Mouse (Mus musculus): ENCODE measurements around the gene Kif26a. TPM values are rescaled to one million over a fixed set of nuclear protein-coding genes. Genes with fewer than 3 reads are reported as not detected.

Gene Kif26a
- polyA plus RNA-seq, 1 experiment from 2014 or later, result 0.89 TPM

GRCm38 (mm10) chr12:112215545-112215944, 69.5 kb downstream of the Kif26a start:
- 88% methylated on average over 7 of the region's 7 CpGs for WGBS
- H3K36me3 ChIP-seq (ENCODE audit: control insufficient read depth, insufficient read depth), result no peaks in the 10 kb centered on the region
- no peak for ATAC-seq

DNA sequence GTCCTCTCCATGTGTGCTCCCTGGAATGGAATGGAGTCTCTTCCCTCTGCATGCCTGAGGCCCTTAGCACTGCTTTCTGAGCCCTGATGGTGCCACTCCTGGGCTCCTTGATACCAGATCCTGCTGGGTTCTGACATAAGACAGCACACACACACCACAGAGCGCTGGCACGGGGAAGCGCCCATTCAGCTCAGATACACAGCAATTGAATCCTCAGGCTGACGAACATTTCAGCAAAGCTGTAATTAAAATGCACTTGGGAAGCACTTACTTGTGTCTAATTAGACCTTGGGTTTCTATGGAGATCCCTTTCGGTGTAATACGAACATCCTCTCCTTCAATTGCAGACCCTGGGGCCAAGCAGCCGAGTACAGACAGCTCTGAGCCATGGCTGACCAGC, 71.0 kb downstream of the Kif26a start:
- Histone ChIP-seq H3K4me1 (replicated peaks; ENCODE audit: control insufficient read depth, insufficient read depth, low read length) (no peaks in the 10 kb centered on the region), H3K4me3 (ENCODE audit: low read depth, low read length) (no peak overlapping the region), H3K9me3 (ENCODE audit: control insufficient read depth) (no peaks in the 10 kb centered on the region), H3K27ac (ENCODE audit: low read depth, low read length) (no peak overlapping the region), H3K4me2 (replicated peaks; ENCODE audit: low read depth) (no peak overlapping the region), H3K36me3 (ENCODE audit: control insufficient read depth, insufficient read depth) (no peaks in the 10 kb centered on the region), H3K9ac (ENCODE audit: low read depth, low read length) (no peak overlapping the region), H3K27me3 (replicated peaks; ENCODE audit: control insufficient read depth, insufficient read depth, low read length) (no peaks in the 10 kb centered on the region)
- WGBS, result 84% methylated on average over 7 of the region's 7 CpGs
- TF ChIP-seq CTCF (IDR thresholded peaks at IDR 0.05; ENCODE audit: low read depth), result no peak
- ATAC-seq, result no peak

More at GRCm38 (mm10) chr12:112215545-112215944, 69.5 kb downstream of the Kif26a start:
- Histone ChIP-seq H3K4me3 (ENCODE audit: low read depth, low read length) (no peak overlapping the region), H3K9ac (ENCODE audit: low read depth, low read length) (no peak overlapping the region), H3K9me3 (ENCODE audit: control insufficient read depth) (no peaks in the 10 kb centered on the region), H3K27ac (ENCODE audit: low read depth, low read length) (no peak overlapping the region), H3K27me3 (replicated peaks; ENCODE audit: control insufficient read depth, insufficient read depth, low read length) (no peaks in the 10 kb centered on the region), H3K4me2 (replicated peaks; ENCODE audit: low read depth) (no peak overlapping the region), H3K4me1 (replicated peaks; ENCODE audit: control insufficient read depth, insufficient read depth, low read length) (no peaks in the 10 kb centered on the region)
- no peak for TF ChIP-seq CTCF (IDR thresholded peaks at IDR 0.05; ENCODE audit: low read depth)

DNA sequence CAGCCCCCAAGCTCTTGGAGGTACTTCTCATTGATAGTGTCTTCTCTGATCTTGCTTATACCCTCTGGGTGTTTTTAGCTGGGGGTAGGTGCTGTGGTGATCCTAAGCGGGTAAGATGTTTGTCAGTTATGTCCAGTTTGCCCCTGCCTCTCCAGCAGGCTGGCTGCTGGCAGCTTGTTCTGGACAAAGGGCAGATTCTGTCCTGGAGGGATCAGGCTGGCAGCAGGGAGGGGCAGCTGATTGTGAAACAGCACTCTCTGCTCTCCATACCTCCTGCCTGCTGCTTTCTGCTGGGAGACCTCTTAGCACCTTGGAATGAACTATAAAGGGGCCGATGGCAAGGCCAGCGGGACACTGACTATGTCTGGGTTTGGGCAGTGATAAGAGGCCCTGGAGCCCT, 71.7 kb downstream of the Kif26a start:
- H3K4me3 ChIP-seq (ENCODE audit: low read depth, low read length), result no peak overlapping the region
- H3K4me1 ChIP-seq (replicated peaks; ENCODE audit: control insufficient read depth, insufficient read depth, low read length), result no peaks in the 10 kb centered on the region
- WGBS, result 29% methylated on average over 3 of the region's 3 CpGs
- ATAC-seq, result no peak
- no peak overlapping the region for H3K27ac ChIP-seq (ENCODE audit: low read depth, low read length)
- H3K9ac ChIP-seq (ENCODE audit: low read depth, low read length), result no peak overlapping the region
- H3K27me3 ChIP-seq (replicated peaks; ENCODE audit: control insufficient read depth, insufficient read depth, low read length), result no peaks in the 10 kb centered on the region
- no peak overlapping the region for H3K4me2 ChIP-seq (replicated peaks; ENCODE audit: low read depth)
- no peaks in the 10 kb centered on the region for H3K36me3 ChIP-seq (ENCODE audit: control insufficient read depth, insufficient read depth)
- no peaks in the 10 kb centered on the region for H3K9me3 ChIP-seq (ENCODE audit: control insufficient read depth)
- TF ChIP-seq CTCF (IDR thresholded peaks at IDR 0.05; ENCODE audit: low read depth), result no peak

GRCm38 (mm10) chr12:112221290-112221689, 75.3 kb downstream of the Kif26a start:
- H3K4me2 ChIP-seq (replicated peaks; ENCODE audit: low read depth), result no peak overlapping the region
- no peaks in the 10 kb centered on the region for H3K27me3 ChIP-seq (replicated peaks; ENCODE audit: control insufficient read depth, insufficient read depth, low read length)
- WGBS, result 67% methylated on average over 6 of the region's 6 CpGs
- no peak overlapping the region for H3K4me3 ChIP-seq (ENCODE audit: low read depth, low read length)
- H3K4me1 ChIP-seq (replicated peaks; ENCODE audit: control insufficient read depth, insufficient read depth, low read length), result no peaks in the 10 kb centered on the region
- H3K9ac ChIP-seq (ENCODE audit: low read depth, low read length), result no peak overlapping the region
- H3K9me3 ChIP-seq (ENCODE audit: control insufficient read depth), result no peaks in the 10 kb centered on the region
- ATAC-seq, result no peak
- no peak for TF ChIP-seq CTCF (IDR thresholded peaks at IDR 0.05; ENCODE audit: low read depth)
- no peaks in the 10 kb centered on the region for H3K36me3 ChIP-seq (ENCODE audit: control insufficient read depth, insufficient read depth)
- H3K27ac ChIP-seq (ENCODE audit: low read depth, low read length), result no peak overlapping the region

DNA sequence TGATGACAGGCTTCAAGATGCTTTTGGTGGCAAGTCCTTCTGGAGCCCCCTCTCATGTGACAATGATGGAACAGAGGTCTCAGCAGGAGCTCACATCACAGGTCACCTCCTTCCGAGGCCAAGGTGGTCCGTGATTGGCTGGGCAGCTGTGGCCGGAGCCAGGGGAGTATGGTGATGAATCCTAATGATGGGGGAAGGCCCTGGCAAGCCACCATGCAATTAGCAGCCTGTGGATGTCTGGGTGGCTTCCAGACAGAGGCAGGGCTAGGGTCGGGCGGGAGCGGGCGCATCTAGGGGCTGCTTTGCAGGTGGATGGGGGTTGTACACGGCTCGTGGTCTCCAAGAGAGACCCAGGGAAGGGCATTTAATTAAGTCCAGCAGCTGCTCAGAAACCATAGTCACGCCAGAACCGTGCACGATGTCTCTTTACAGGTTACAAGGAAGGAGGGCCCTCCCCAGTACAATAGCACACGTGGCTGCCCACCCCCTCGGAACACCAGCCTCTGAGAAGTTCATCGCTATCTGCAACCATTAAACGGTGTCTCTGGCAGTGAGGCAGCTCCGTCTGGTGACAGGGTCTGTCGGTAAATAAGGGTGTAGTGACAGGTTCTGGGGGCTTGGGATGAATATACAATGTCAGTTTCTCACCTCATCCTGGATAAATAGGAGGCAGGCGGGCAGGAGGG, 75.9 kb downstream of the Kif26a start:
- no peak overlapping the region for H3K9ac ChIP-seq (ENCODE audit: low read depth, low read length)
- no peak for ATAC-seq
- no peaks in the 10 kb centered on the region for H3K4me1 ChIP-seq (replicated peaks; ENCODE audit: control insufficient read depth, insufficient read depth, low read length)
- 59% methylated on average over 19 of the region's 19 CpGs for WGBS
- H3K27me3 ChIP-seq (replicated peaks; ENCODE audit: control insufficient read depth, insufficient read depth, low read length), result no peaks in the 10 kb centered on the region
- no peaks in the 10 kb centered on the region for H3K9me3 ChIP-seq (ENCODE audit: control insufficient read depth)
- no peak overlapping the region for H3K4me2 ChIP-seq (replicated peaks; ENCODE audit: low read depth)
- H3K36me3 ChIP-seq (ENCODE audit: control insufficient read depth, insufficient read depth), result no peaks in the 10 kb centered on the region
- H3K4me3 ChIP-seq (ENCODE audit: low read depth, low read length), result no peak overlapping the region
- TF ChIP-seq CTCF (IDR thresholded peaks at IDR 0.05; ENCODE audit: low read depth), result no peak
- H3K27ac ChIP-seq (ENCODE audit: low read depth, low read length), result no peak overlapping the region

DNA sequence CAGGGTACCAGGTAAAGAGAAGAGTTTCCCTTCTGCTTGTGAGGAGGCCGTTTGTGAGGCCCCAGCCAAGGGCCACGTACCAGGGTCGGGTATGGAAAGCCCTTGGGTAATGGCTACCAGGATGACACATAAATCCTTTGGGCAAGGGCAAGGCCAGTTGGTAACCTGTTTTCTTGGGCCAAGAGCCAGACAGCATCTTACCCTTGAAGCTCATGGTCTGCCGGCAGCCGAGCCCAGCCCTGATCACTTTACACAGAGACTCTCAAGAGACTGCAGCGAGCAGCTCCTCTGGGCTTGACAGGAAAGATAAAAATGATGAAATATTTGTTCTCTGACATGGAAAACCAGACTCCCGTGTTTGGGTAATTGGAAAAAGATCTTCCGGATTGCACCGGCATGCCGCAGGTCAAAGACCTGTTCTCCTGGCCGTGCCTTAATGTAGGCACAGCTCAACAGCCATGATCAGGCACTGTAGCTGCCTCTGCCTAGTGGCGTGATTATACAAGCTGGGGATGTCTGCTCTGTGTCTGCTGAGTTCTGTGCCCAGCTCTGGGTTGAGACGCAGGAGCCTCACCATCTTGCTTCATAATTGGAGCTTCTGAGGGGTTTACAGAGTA, 77.8 kb downstream of the Kif26a start:
- 60% methylated on average over 13 of the region's 13 CpGs for WGBS
- ATAC-seq, result no peak

More for the DNA sequence above, 77.8 kb downstream of the Kif26a start:
- Histone ChIP-seq H3K4me1 (replicated peaks; ENCODE audit: control insufficient read depth, insufficient read depth, low read length) (no peaks in the 10 kb centered on the region), H3K36me3 (ENCODE audit: control insufficient read depth, insufficient read depth) (no peaks in the 10 kb centered on the region), H3K27me3 (replicated peaks; ENCODE audit: control insufficient read depth, insufficient read depth, low read length) (no peaks in the 10 kb centered on the region), H3K9me3 (ENCODE audit: control insufficient read depth) (no peaks in the 10 kb centered on the region), H3K9ac (ENCODE audit: low read depth, low read length) (no peak overlapping the region), H3K4me3 (ENCODE audit: low read depth, low read length) (no peak overlapping the region), H3K4me2 (replicated peaks; ENCODE audit: low read depth) (no peak overlapping the region), H3K27ac (ENCODE audit: low read depth, low read length) (no peak overlapping the region)
- no peak for TF ChIP-seq CTCF (IDR thresholded peaks at IDR 0.05; ENCODE audit: low read depth)

All from intestine, postnatal 0 days (tissue).